Mouse (Mus musculus): Measurements from ENCODE around the gene Rfxank. TPM values are rescaled to one million over a fixed set of nuclear protein-coding genes. Genes with fewer than 3 reads are reported as not detected.
A peak's percentile ranks its signal among the peaks of the same experiment; 100 is the strongest.

The Rfxank gene
- 14.4 and 14.8 TPM in 2 replicates for polyA plus RNA-seq (2015; fragmentation: Nextera tagmentation; extraction: Ambion mirVana)

GRCm38 (mm10) chr8:70139026-70139857, at the start of gene Rfxank, which contains the start of the genes Borcs8 and Mef2b:
Gene Rfxank (minus strand): TSS chr8:70139154.
Gene Borcs8 (plus strand): TSS chr8:70139499.
Gene Mef2b (plus strand): TSS chr8:70139711.
- Histone ChIP-seq H3K9me3 (no peaks in the 10 kb centered on the region), H3K4me2 (peak within 1 kb of the TSS; percentile 70), H3K36me3 (peaks cover 29% of the 10 kb centered on the region), H3K27ac (peak within 1 kb of the TSS; percentile 84), H3K9ac (peak within 1 kb of the TSS; percentile 73), H3K4me3 (replicated peaks) (peak within 1 kb of the TSS; percentile 81), H3K27me3 (replicated peaks) (no peaks in the 10 kb centered on the region), H3K4me1 (peaks cover 16% of the 10 kb centered on the region)
- under 1% methylated on average over 46 of the region's 46 CpGs for WGBS
- ATAC-seq (ENCODE audit: insufficient read depth, low FRiP score, low read depth) = peak; percentile 97

GRCm38 (mm10) chr8:70188707-70189106, 49.8 kb upstream of the Rfxank start:
- Histone ChIP-seq H3K4me1 (no peaks in the 10 kb centered on the region), H3K27ac (no peak overlapping the region), H3K27me3 (replicated peaks) (no peaks in the 10 kb centered on the region), H3K9ac (no peak overlapping the region), H3K9me3 (no peaks in the 10 kb centered on the region), H3K36me3 (peaks cover 4% of the 10 kb centered on the region; the same call in 1 of the 2 replicates), H3K4me2 (no peak overlapping the region), H3K4me3 (replicated peaks) (no peak overlapping the region)
- 66% methylated on average over 7 of the region's 7 CpGs for WGBS
- ATAC-seq (ENCODE audit: insufficient read depth, low FRiP score, low read depth) = no peak

DNA sequence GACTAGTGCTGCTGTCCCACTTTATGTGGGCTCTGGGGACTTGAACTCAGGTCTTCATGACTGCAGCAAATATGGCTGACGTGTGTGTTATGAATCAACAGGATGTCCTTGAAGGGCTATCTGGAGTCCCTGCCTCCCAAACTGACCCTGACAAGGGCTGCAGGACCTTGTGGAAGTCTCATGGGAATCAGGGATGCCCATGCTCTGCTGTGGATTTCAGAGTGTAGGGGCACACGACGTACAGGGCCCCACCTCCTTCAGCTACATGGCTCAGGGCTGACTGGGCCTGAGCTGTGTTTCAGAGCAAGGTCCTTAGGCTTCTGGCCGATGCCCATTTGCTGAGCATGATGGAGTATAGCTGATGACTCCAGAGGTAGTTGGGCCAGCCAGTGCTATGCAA, 44.2 kb upstream of the Rfxank start:
- no peak overlapping the region for H3K27ac ChIP-seq
- H3K4me3 ChIP-seq (replicated peaks) = no peak overlapping the region
- no peaks in the 10 kb centered on the region for H3K27me3 ChIP-seq (replicated peaks)
- WGBS = 82% methylated on average over 4 of the region's 4 CpGs
- no peak overlapping the region for H3K4me2 ChIP-seq
- no peaks in the 10 kb centered on the region for H3K9me3 ChIP-seq
- 0 out of 2 replicates have a peak, but pooled peaks cover 3% of the 10 kb centered on the region for H3K4me1 ChIP-seq
- peaks cover 13% of the 10 kb centered on the region for H3K36me3 ChIP-seq
- ATAC-seq (ENCODE audit: insufficient read depth, low FRiP score, low read depth) = no peak
- no peak overlapping the region for H3K9ac ChIP-seq

DNA sequence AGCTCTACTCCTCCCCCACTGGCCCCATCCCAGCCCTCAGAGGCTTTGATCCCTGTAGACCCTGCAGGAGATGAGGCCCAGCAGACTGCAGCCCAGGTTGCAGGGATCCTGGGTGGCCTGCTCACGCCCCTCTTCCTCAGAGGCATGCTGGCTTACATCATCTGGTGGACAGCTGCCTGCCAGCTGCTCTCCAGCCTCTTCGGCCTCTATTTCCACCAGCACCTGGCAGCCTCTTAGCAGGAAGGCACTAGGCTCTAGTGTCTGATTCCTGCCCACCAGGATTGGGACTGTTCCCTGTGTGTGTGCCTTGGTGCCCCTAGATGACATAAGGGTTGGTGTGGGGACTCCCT, 42.9 kb upstream of the Rfxank start:
- no peaks in the 10 kb centered on the region for H3K27me3 ChIP-seq (replicated peaks)
- 27% methylated on average over 2 of the region's 2 CpGs for WGBS
- no peak overlapping the region for H3K9ac ChIP-seq
- H3K4me3 ChIP-seq (replicated peaks) = no peak overlapping the region
- no peak overlapping the region for H3K27ac ChIP-seq
- no peaks in the 10 kb centered on the region for H3K9me3 ChIP-seq
- ATAC-seq (ENCODE audit: insufficient read depth, low FRiP score, low read depth) = no peak
- H3K4me2 ChIP-seq = no peak overlapping the region
- peaks cover 19% of the 10 kb centered on the region for H3K36me3 ChIP-seq
- 0 out of 2 replicates have a peak, but pooled peaks cover 3% of the 10 kb centered on the region for H3K4me1 ChIP-seq

GRCm38 (mm10) chr8:70181212-70181902, 42.4 kb upstream of the Rfxank start:
- Histone ChIP-seq H3K4me2 (no peak overlapping the region), H3K36me3 (peaks cover 19% of the 10 kb centered on the region), H3K4me3 (replicated peaks) (no peak overlapping the region), H3K9me3 (no peaks in the 10 kb centered on the region), H3K9ac (no peak overlapping the region), H3K27me3 (replicated peaks) (no peaks in the 10 kb centered on the region), H3K27ac (no peak overlapping the region), H3K4me1 (0 out of 2 replicates have a peak, but pooled peaks cover 3% of the 10 kb centered on the region)
- ATAC-seq (ENCODE audit: insufficient read depth, low FRiP score, low read depth) = peak; percentile 61
- WGBS = 71% methylated on average over 16 of the region's 16 CpGs

- no peak for ATAC-seq (ENCODE audit: insufficient read depth, low FRiP score, low read depth)
- H3K9ac ChIP-seq = no peak overlapping the region
- 88% methylated on average over 4 of the region's 4 CpGs for WGBS
- no peaks in the 10 kb centered on the region for H3K27me3 ChIP-seq (replicated peaks)
- peaks cover 19% of the 10 kb centered on the region for H3K36me3 ChIP-seq
- no peaks in the 10 kb centered on the region for H3K9me3 ChIP-seq
- no peak overlapping the region for H3K4me2 ChIP-seq
- no peak overlapping the region for H3K4me3 ChIP-seq (replicated peaks)
- H3K4me1 ChIP-seq = peaks cover 9% of the 10 kb centered on the region; the same call in 1 of the 2 replicates
- H3K27ac ChIP-seq = no peak overlapping the region
Observed at GRCm38 (mm10) chr8:70179082-70179481, 40.1 kb upstream of the Rfxank start.

DNA sequence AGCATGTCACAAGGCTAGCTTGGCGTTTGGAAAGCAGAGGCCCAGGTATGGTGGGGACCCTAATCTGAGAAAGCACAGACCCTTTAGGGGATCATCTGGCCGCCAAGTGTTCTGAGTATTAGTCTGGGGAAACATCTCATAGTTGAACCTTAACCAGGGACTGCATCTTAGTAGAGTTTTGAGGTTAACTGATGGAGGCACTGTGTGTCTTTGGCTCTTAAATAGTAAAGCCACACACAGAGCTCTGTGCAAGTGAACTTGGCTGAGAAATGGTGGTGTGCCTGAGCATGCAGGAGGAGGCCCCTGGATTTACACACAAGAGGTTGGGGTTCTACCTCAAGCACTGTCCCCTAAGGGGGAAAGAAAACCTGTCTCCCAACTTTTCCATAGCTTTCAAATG, 39.3 kb upstream of the Rfxank start:
- Histone ChIP-seq H3K36me3 (peaks cover 19% of the 10 kb centered on the region), H3K27ac (no peak overlapping the region), H3K4me3 (replicated peaks) (no peak overlapping the region), H3K9ac (no peak overlapping the region), H3K9me3 (no peaks in the 10 kb centered on the region), H3K4me2 (no peak overlapping the region), H3K4me1 (peaks cover 18% of the 10 kb centered on the region), H3K27me3 (replicated peaks) (no peaks in the 10 kb centered on the region)
- WGBS = 87% methylated on average over 2 of the region's 2 CpGs
- ATAC-seq (ENCODE audit: insufficient read depth, low FRiP score, low read depth) = no peak

DNA sequence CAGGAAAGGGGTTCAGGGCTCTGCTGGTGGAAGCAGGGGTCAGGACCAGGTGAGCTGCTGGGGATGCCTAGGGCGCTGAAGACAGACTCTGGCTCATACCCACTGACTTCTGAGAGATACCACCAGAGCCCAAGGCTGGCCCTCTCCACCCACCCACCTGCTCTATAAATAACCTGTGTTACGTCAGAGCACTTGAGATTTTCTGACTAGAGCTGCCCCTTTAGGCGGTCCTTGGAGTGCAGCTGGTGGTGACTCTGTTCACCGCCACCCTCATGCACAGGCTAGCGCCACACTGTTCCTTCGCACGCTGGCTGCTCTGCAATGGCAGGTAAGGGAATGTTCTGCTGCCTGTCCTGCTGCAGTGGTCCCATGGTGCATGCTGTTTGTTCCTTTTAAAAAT, 35.1 kb upstream of the Rfxank start:
- Histone ChIP-seq H3K9ac (no peak overlapping the region), H3K27me3 (replicated peaks) (no peaks in the 10 kb centered on the region), H3K36me3 (peaks cover 5% of the 10 kb centered on the region; the same call in 1 of the 2 replicates), H3K27ac (no peak overlapping the region), H3K9me3 (no peaks in the 10 kb centered on the region), H3K4me2 (no peak overlapping the region), H3K4me3 (replicated peaks) (no peak overlapping the region), H3K4me1 (peaks cover 20% of the 10 kb centered on the region)
- 85% methylated on average over 7 of the region's 7 CpGs for WGBS
- no peak for ATAC-seq (ENCODE audit: insufficient read depth, low FRiP score, low read depth)

GRCm38 (mm10) chr8:70173320-70173719, 34.4 kb upstream of the Rfxank start:
- no peak for ATAC-seq (ENCODE audit: insufficient read depth, low FRiP score, low read depth)

DNA sequence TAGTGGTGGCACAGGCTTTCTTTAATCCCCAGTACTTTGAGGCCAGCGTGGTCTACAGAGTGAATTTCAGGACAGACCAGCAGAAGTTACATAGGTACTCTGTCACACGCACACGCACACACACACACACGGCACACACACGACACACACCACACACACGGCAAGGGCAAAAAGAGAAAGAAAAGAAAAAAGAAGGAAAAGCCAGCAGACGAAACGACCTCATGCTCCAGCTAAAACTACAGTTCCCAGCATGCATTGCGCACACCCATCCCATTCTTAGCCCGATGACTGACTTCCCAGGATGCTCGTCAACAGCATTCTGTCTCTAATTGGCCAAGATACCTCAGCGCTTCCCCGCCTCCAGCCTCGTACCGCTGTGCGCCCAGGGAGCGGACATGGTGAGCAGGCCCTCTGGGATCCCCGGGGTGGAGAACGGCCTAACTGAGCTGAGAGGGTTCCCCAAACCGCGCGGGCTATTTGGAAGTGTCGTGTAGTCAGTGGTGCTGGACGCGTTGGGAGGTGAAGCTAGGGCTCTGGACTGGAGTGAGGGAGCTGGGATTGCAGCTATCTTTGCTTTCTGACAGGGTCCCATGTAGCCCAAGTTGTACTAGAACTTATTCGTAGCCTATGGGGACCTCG, 33.2 kb upstream of the Rfxank start, which contains the start of gene Tmem161a:
Tmem161a (plus strand) TSS at position 314 of the 639 bp plus-strand sequence.
- Histone ChIP-seq H3K4me1 (peaks cover 20% of the 10 kb centered on the region), H3K27me3 (replicated peaks) (no peaks in the 10 kb centered on the region), H3K27ac (peak within 1 kb of the TSS; percentile 42), H3K36me3 (peaks cover under 1% of the 10 kb centered on the region; the same call in 1 of the 2 replicates), H3K9ac (peak within 1 kb of the TSS; percentile 13; the same call in 1 of the 2 replicates), H3K9me3 (no peaks in the 10 kb centered on the region), H3K4me2 (peak within 1 kb of the TSS; percentile 63), H3K4me3 (replicated peaks) (peak within 1 kb of the TSS; percentile 56)
- under 1% methylated on average over 27 of the region's 27 CpGs for WGBS
- ATAC-seq (ENCODE audit: insufficient read depth, low FRiP score, low read depth) = peak; percentile 97

More at GRCm38 (mm10) chr8:70173320-70173719, 34.4 kb upstream of the Rfxank start:
- Histone ChIP-seq H3K27me3 (replicated peaks) (no peaks in the 10 kb centered on the region), H3K4me1 (peaks cover 20% of the 10 kb centered on the region), H3K27ac (no peak overlapping the region), H3K9ac (no peak overlapping the region), H3K36me3 (peaks cover 5% of the 10 kb centered on the region; the same call in 1 of the 2 replicates), H3K4me3 (replicated peaks) (peak overlapping the region; percentile 56; the same call in 1 of the 2 replicates), H3K9me3 (no peaks in the 10 kb centered on the region), H3K4me2 (peak overlapping the region; percentile 63)
- 67% methylated on average over 5 of the region's 5 CpGs for WGBS

DNA sequence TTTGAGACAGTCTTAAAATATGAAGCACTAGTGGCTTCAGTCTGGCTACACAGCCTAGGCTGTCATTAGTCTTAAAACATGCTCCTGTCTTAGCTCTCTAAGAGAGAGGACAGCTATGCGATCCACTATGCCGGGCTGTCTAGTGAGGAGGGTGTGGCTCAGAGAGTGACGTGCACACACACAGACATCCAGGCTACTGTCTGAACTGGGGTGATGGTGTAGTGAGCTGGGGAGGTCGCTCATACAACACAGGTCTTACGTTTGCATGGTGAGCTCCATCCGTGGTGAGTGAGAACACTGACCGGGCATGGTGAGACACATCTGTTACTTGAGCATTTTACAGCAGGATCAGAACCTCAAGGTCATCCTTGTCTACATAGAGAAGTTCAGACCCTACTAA, 32.3 kb upstream of the Rfxank start:
- Histone ChIP-seq H3K9me3 (no peaks in the 10 kb centered on the region), H3K4me2 (no peak overlapping the region; the same call in 1 of the 2 replicates), H3K27me3 (replicated peaks) (0 out of 2 replicates have a peak, but pooled peaks cover 3% of the 10 kb centered on the region), H3K4me1 (peaks cover 27% of the 10 kb centered on the region), H3K36me3 (no peaks in the 10 kb centered on the region), H3K9ac (no peak overlapping the region), H3K4me3 (replicated peaks) (no peak overlapping the region), H3K27ac (no peak overlapping the region)
- 75% methylated on average over 7 of the region's 7 CpGs for WGBS
- ATAC-seq (ENCODE audit: insufficient read depth, low FRiP score, low read depth) = no peak
